Mouse (Mus musculus) adrenal gland, adult 2 months (tissue): ENCODE data around the gene Ucma. TPM values are rescaled to one million over a fixed set of nuclear protein-coding genes. Genes with fewer than 3 reads are reported as not detected.

Experiments
- polyA plus RNA-seq: library from polyadenylated mRNA; depleted of rRNA; stranded (reverse); fragments of >200 nt; gene quantifications from 2 replicates; pipeline ENCODE4 v1.2.3, GENCODE M21; 2012; rRNA removed
- total RNA-seq, 2 experiments: library from RNA; stranded (reverse); gene quantifications; 2 replicates each; pipeline ENCODE4 v1.2.3; 2021

Ucma gene
- total and polyA plus RNA-seq, 3 experiments: not detected

Other genes with a start within 250 kb of the Ucma start
- gene Sephs1, start 94.6 kb upstream of the Ucma start, total RNA-seq: 10 to 100 TPM; 39.9 to 46.9 TPM
- gene Sephs1, start 94.6 kb upstream of the Ucma start, polyA plus RNA-seq: 15.2 and 15.8 TPM in 2 replicates
- 100 to 1,000 TPM; 294 to 361 TPM for gene Phyh, start 57.1 kb upstream of the Ucma start, total RNA-seq
- gene Phyh, start 57.1 kb upstream of the Ucma start, polyA plus RNA-seq: 117 and 149 TPM in 2 replicates
- 1 to 10 TPM; 1.6 to 7.9 TPM for gene Mcm10, start 36.7 kb downstream of the Ucma start, total RNA-seq
- 0.40 and 0.44 TPM in 2 replicates for gene Mcm10, start 36.7 kb downstream of the Ucma start, polyA plus RNA-seq
- gene Optn, start 87.9 kb downstream of the Ucma start, total RNA-seq: 100 to 1,000 TPM; 100 to 105 TPM
- gene Optn, start 87.9 kb downstream of the Ucma start, polyA plus RNA-seq: 4.8 and 5.4 TPM in 2 replicates
- gene Ccdc3, start 161.7 kb downstream of the Ucma start, total RNA-seq: 10 to 100 TPM; 12.9 to 20.5 TPM
- gene Ccdc3, start 161.7 kb downstream of the Ucma start, polyA plus RNA-seq: 11.3 and 20.7 TPM in 2 replicates